Mouse (Mus musculus) hindbrain, postnatal 0 days (tissue): Measurements from ENCODE around the gene Pstpip1. TPM values are rescaled to one million over a fixed set of nuclear protein-coding genes. Genes with fewer than 3 reads are reported as not detected.

Experiments
- ATAC-seq: fragments of 200-750 bp; cut with Nextera tagmentation; 2 replicates; pipeline ENCODE4 v1.8.0; 2017; ENCODE audit warnings: mild to moderate bottlenecking, moderate TSS enrichment, moderate library complexity
- DNase-seq: peaks from one replicate; pipeline ENCODE4 v3.0.0-alpha.2; 2015; ENCODE audit warnings: low spot score
- H3K27ac ChIP-seq: fragments of 300-500 bp; sonication (generic); 2 replicates; pipeline ENCODE4 v1.5.1; 2014; ENCODE audit warnings: mild to moderate bottlenecking
- H3K27me3 ChIP-seq: fragments of 300-500 bp; sonication (generic); 2 replicates; pipeline ENCODE4 v1.6.1; 2014; ENCODE audit warnings: low read length, mixed read lengths; ENCODE audit not compliant: insufficient read depth
- H3K36me3 ChIP-seq: fragments of 300-500 bp; sonication (generic); 2 replicates; pipeline ENCODE4 v1.6.1; 2014; ENCODE audit warnings: low read length, mixed read lengths; ENCODE audit not compliant: insufficient read depth
- H3K4me1 ChIP-seq: fragments of 300-500 bp; sonication (generic); 2 replicates; pipeline ENCODE4 v1.6.1; 2014; ENCODE audit warnings: antibody characterized with exemption, low read length, mixed read lengths; ENCODE audit not compliant: insufficient read depth
- H3K4me2 ChIP-seq: fragments of 300-500 bp; sonication (generic); 2 replicates; pipeline ENCODE4 v1.6.1; 2014; ENCODE audit warnings: low read depth, mild to moderate bottlenecking, low read length, moderate library complexity, mixed read lengths
- H3K4me3 ChIP-seq: fragments of 300-500 bp; sonication (generic); 2 replicates; pipeline ENCODE4 v1.5.1; 2014; ENCODE audit warnings: low read length
- H3K9ac ChIP-seq: fragments of 300-500 bp; sonication (generic); replicated peaks from 2 replicates; pipeline ENCODE4 v1.6.1; 2014; ENCODE audit warnings: mild to moderate bottlenecking, low read length, moderate library complexity, mixed read lengths
- H3K9me3 ChIP-seq: fragments of 300-500 bp; sonication (generic); 2 replicates; pipeline ENCODE4 v1.6.1; 2016; ENCODE audit warnings: low read length, mixed read lengths
- CTCF ChIP-seq: IDR thresholded peaks from 2 replicates; pipeline ENCODE4 v1.5.1; 2016; ENCODE audit warnings: antibody characterized with exemption, control low read depth, low read depth
- WGBS: fragments of 180-500 bp; shearing (Covaris S2); extraction: QIAGEN DNeasy Blood & Tissue Kit; methylation state at CpG from one replicate; pipeline ENCODE4 v1.1.7; 2014; 5-methylcytosine and 5-hydroxymethylcytosine counted together
- polyA plus RNA-seq: library from polyadenylated mRNA; unstranded; fragments of >200 nt; fragmentation: Nextera tagmentation; extraction: Ambion mirVana; gene quantifications from 2 replicates; pipeline ENCODE4 v1.2.1, GENCODE M21; 2015
- total RNA-seq: library from RNA; depleted of rRNA; stranded (reverse); fragments of >200 nt; gene quantifications from 2 replicates; pipeline ENCODE4 v1.2.3, GENCODE M21; 2014

Pstpip1 gene
- total and polyA plus RNA-seq, 2 experiments from 2014 or later: 0.10 to 0.78 TPM

DNA sequence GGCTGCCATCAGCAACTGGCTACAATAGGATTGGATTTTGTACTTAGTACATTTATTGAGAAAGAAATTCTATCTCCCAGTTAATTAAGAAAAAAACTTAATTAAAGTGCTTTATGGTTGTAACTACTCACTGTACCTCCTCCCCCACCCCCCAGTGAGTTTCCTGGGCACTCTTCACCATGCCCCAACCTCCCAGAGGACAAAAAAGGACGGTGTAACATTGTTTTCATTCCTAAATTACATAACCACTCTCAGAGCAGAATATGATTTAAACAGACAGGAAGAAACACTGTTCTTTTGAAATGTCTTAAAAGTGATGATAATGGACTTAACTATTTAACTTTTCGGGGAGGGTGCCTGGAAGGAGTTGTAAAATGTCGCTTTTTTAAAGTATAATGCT, 24.8 kb upstream of the Pstpip1 start:
- ATAC-seq (no peak), DNase-seq (no peak)
- Histone ChIP-seq H3K27me3 (no peaks in the 10 kb centered on the region), H3K9me3 (no peaks in the 10 kb centered on the region), H3K9ac (no peak overlapping the region), H3K27ac (no peak overlapping the region), H3K4me2 (no peak overlapping the region), H3K4me3 (no peak overlapping the region), H3K4me1 (no peaks in the 10 kb centered on the region), H3K36me3 (peaks cover 26% of the 10 kb centered on the region)
- TF ChIP-seq CTCF: no peak
- 80% methylated on average over 3 of the region's 3 CpGs for WGBS

DNA sequence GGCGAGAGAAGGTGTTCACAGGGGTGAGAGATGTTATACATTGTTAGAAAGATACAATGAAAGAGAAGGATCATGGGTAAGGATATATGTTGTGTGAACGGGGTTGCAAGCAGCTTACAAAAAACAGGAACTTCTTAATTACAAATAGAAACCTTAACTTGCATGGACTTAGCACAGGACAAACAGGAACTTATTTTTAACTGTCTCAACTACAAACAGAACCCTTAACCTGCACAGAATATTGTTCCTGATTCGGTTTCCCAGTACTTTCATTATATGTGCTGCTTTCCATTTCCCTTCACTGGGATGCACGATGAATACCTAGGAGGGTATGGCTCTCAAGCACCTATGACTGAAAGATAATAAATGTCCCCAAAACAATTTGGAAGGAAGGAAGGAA, 21.8 kb upstream of the Pstpip1 start:
- no peaks in the 10 kb centered on the region for H3K27me3 ChIP-seq
- no peak overlapping the region for H3K4me2 ChIP-seq
- ATAC-seq (no peak), DNase-seq (no peak)
- H3K27ac ChIP-seq: no peak overlapping the region
- TF ChIP-seq CTCF: no peak
- no peaks in the 10 kb centered on the region for H3K36me3 ChIP-seq
- H3K4me3 ChIP-seq: no peak overlapping the region
- WGBS: 92% methylated on average over 4 of the region's 4 CpGs
- H3K9me3 ChIP-seq: no peaks in the 10 kb centered on the region
- no peak overlapping the region for H3K9ac ChIP-seq
- no peaks in the 10 kb centered on the region for H3K4me1 ChIP-seq

DNA sequence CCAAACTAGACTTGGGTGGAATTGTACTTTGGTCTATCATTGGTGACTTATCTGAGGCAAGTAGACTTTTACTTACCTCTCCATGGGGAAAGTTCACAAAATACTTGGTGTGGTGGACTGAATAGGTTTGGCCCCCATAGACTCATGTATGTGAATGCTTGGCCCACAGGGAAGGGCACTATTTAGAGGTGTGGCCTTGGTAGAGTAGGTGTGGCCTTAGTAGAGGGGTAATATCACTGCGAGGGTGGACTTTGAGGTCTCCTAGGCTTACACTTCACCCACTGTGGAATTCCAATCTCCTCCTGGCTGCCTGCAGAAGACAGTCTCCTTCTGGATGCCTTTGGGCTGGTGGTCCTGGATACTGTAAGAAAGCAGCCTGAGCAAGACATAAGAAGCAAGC, 21.1 kb upstream of the Pstpip1 start:
- no peak for TF ChIP-seq CTCF
- H3K4me3 ChIP-seq: no peak overlapping the region
- no peaks in the 10 kb centered on the region for H3K36me3 ChIP-seq
- no peaks in the 10 kb centered on the region for H3K9me3 ChIP-seq
- no peak for DNase-seq
- whole genome bisulfite sequencing: 90% methylated on average over 1 of the region's 1 CpGs
- no peak overlapping the region for H3K9ac ChIP-seq
- no peak overlapping the region for H3K4me2 ChIP-seq
- no peaks in the 10 kb centered on the region for H3K4me1 ChIP-seq
- H3K27me3 ChIP-seq: no peaks in the 10 kb centered on the region
- ATAC-seq: no peak
- no peak overlapping the region for H3K27ac ChIP-seq

DNA sequence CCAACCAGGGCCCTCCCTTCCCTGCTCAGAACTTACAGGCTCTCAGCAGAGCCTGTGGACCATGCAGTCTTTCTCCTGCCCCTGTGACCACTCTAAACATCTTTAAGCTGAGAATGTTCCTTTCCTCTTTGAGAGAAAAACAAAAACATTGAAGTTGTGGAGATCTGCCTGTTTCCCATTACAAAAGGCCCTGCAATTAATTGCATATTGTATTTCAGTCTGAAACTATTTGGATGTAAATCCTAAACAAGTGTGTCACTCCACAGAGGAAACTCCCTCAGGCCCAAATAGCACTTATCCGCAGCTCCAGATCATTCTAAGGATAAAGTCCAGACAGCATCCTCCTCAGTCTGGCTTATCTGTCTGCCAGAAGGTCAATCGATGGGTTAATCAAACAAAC, 16.9 kb upstream of the Pstpip1 start:
- H3K4me1 ChIP-seq: no peaks in the 10 kb centered on the region
- no peaks in the 10 kb centered on the region for H3K36me3 ChIP-seq
- no peak overlapping the region for H3K9ac ChIP-seq
- no peak overlapping the region for H3K4me2 ChIP-seq
- no peak overlapping the region for H3K4me3 ChIP-seq
- DNase-seq: no peak
- H3K9me3 ChIP-seq: no peaks in the 10 kb centered on the region
- ATAC-seq: no peak
- no peak overlapping the region for H3K27ac ChIP-seq
- no peaks in the 10 kb centered on the region for H3K27me3 ChIP-seq
- WGBS: 91% methylated on average over 2 of the region's 2 CpGs
- no peak for TF ChIP-seq CTCF

DNA sequence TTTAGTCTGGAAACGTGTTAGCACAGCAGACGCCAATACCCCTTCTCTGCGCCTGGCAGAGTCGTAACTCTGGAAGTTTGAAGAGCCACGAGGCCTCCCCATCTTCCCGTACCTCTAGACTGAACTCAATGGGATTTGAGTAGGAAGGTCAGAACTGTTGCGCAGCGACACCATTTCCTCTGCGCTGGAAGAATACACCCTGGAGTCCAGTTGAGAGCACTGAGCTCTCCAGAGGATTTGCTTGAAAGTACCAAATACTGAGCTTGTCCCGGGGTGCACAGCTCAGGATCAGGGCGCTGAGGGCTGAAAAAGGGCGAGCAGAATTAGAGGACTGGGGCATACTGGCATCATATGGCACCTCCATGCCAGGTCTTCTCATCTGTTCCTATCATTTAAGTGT, 14.9 kb upstream of the Pstpip1 start:
- no peak for TF ChIP-seq CTCF
- Histone ChIP-seq H3K4me1 (no peaks in the 10 kb centered on the region), H3K4me2 (no peak overlapping the region), H3K36me3 (no peaks in the 10 kb centered on the region), H3K27ac (peak overlapping the region; percentile 54), H3K4me3 (no peak overlapping the region), H3K9me3 (no peaks in the 10 kb centered on the region), H3K9ac (no peak overlapping the region), H3K27me3 (no peaks in the 10 kb centered on the region)
- WGBS: 71% methylated on average over 12 of the region's 12 CpGs
- ATAC-seq (peak; percentile 62; the same call in 1 of the 2 replicates), DNase-seq (no peak)

DNA sequence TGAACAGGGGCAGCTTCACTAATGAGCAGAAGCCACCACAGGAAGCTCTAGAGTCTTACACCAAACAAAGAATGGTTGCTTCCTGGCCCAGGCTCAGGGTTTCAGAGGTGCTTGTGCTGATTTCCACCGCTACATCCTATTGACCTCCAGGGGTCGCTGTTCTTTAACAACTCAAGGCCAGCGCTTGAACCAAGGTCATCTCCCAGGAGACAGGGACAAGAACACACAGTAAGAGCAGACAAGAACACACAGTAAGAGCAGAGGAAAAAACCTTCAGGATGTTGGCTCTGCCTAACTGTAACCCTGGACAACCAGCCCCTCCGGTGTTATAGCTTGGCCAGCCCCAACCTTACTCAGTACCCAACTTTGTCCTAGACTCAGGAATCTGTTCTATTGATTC, 14.5 kb upstream of the Pstpip1 start:
- H3K27me3 ChIP-seq: no peaks in the 10 kb centered on the region
- no peaks in the 10 kb centered on the region for H3K9me3 ChIP-seq
- H3K4me2 ChIP-seq: no peak overlapping the region
- peak overlapping the region; percentile 69 for H3K27ac ChIP-seq
- DNase-seq: peak; percentile 94
- TF ChIP-seq CTCF: peak; percentile 81
- no peaks in the 10 kb centered on the region for H3K36me3 ChIP-seq
- peak; percentile 94 for ATAC-seq
- no peak overlapping the region for H3K4me3 ChIP-seq
- no peak overlapping the region for H3K9ac ChIP-seq
- no peaks in the 10 kb centered on the region for H3K4me1 ChIP-seq
- 2% methylated on average over 4 of the region's 4 CpGs for WGBS

DNA sequence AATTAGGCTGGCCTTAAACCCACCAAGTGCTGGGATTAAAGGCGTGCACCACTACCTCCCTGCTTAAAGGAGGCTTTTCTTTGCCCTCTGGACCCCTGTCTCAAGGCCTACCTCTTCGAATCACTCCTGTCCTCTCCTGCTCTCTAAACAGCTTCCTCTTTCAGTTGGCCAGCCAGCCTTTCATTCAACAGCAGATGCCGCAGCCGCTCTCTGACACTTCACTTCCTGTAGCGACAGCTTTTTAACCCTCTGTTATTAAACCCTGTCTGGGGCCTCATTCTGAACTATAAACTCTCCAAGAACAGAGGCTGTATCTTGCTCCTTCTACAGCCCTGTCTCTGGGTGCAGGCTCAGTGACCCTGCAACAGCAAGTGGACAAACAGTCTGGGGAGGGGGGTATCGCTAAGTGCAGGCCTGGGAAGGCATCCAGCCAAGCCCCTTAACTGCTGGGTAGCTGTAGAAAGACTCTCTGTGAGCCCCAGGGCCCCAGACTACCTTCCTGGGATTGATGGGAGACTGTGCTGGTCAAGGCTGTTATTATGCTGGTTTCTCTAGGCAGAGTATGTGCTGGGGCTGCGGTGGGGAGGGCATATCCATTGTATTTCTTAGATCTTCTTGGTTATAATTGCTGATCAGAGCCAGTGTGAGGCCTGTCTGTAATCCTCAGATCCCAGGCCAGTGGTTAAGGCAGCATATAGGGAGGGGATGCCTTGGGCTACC, 13.7 kb upstream of the Pstpip1 start:
- no peak overlapping the region for H3K4me2 ChIP-seq
- H3K36me3 ChIP-seq: no peaks in the 10 kb centered on the region
- ATAC-seq (peak; percentile 5; the same call in 1 of the 2 replicates), DNase-seq (peak; percentile 39)
- no peak overlapping the region for H3K4me3 ChIP-seq
- H3K27ac ChIP-seq: peak overlapping the region; percentile 69
- no peaks in the 10 kb centered on the region for H3K9me3 ChIP-seq
- TF ChIP-seq CTCF: no peak
- no peaks in the 10 kb centered on the region for H3K27me3 ChIP-seq
- WGBS: 36% methylated on average over 7 of the region's 7 CpGs
- H3K4me1 ChIP-seq: no peaks in the 10 kb centered on the region
- H3K9ac ChIP-seq: 0 out of 2 replicates have a peak overlapping the region, but pooled peaks have one; percentile 13
